Mouse (Mus musculus) midbrain, embryonic 15.5 days (tissue): ENCODE results near the gene Donson. TPM values are rescaled to one million over a fixed set of nuclear protein-coding genes. Genes with fewer than 3 reads are reported as not detected.

ENCODE experiments used
- ATAC-seq: fragments of 200-750 bp; cut with Nextera tagmentation; replicated peaks from 2 replicates; pipeline ENCODE4 v1.8.0; 2017; ENCODE audit warnings: moderate TSS enrichment
- H3K27ac ChIP-seq: fragments of 300-500 bp; sonication (generic); 2 replicates; pipeline ENCODE4 v1.5.1; 2015; ENCODE audit warnings: mild to moderate bottlenecking, inconsistent platforms
- H3K27me3 ChIP-seq: fragments of 300-500 bp; sonication (generic); replicated peaks from 2 replicates; pipeline ENCODE4 v1.6.1; 2015; ENCODE audit warnings: inconsistent platforms
- H3K36me3 ChIP-seq: fragments of 300-500 bp; sonication (generic); replicated peaks from 2 replicates; pipeline ENCODE4 v1.6.1; 2015; ENCODE audit warnings: inconsistent platforms
- H3K4me1 ChIP-seq: fragments of 300-500 bp; sonication (generic); 2 replicates; pipeline ENCODE4 v1.6.1; 2015; ENCODE audit warnings: inconsistent platforms
- H3K4me2 ChIP-seq: fragments of 300-500 bp; sonication (generic); 2 replicates; pipeline ENCODE4 v1.6.1; 2015; ENCODE audit warnings: inconsistent platforms, mild to moderate bottlenecking, moderate library complexity
- H3K4me3 ChIP-seq: fragments of 300-500 bp; sonication (generic); 2 replicates; pipeline ENCODE4 v1.5.1; 2015; ENCODE audit warnings: mild to moderate bottlenecking, inconsistent platforms
- H3K9ac ChIP-seq: fragments of 300-500 bp; sonication (generic); 2 replicates; pipeline ENCODE4 v1.6.1; 2015; ENCODE audit warnings: mild to moderate bottlenecking, inconsistent platforms
- H3K9me3 ChIP-seq: fragments of 300-500 bp; sonication (generic); 2 replicates; pipeline ENCODE4 v1.6.1; 2016; ENCODE audit warnings: inconsistent platforms
- WGBS: fragments of 180-500 bp; shearing (Covaris S2); methylation state at CpG from one replicate; pipeline ENCODE4 v1.1.7; 2015; ENCODE audit warnings: mixed read lengths; 5-methylcytosine and 5-hydroxymethylcytosine counted together
- polyA plus RNA-seq: library from polyadenylated mRNA; unstranded; fragments of >200 nt; fragmentation: Nextera tagmentation; extraction: Ambion mirVana; gene quantifications from 2 replicates; pipeline ENCODE4 v1.2.1, GENCODE M21; 2015

The Donson gene
- polyA plus RNA-seq, 1 experiment from 2014 or later, result 20.5 TPM

- Histone ChIP-seq H3K9me3 (no peaks in the 10 kb centered on the region), H3K36me3 (peaks cover 22% of the 10 kb centered on the region; the same call in 1 of the 2 replicates), H3K4me1 (no peaks in the 10 kb centered on the region), H3K27ac (no peak overlapping the region), H3K4me3 (no peak overlapping the region), H3K9ac (no peak overlapping the region), H3K4me2 (no peak overlapping the region), H3K27me3 (no peaks in the 10 kb centered on the region)
- WGBS, result 89% methylated on average over 11 of the region's 11 CpGs
- ATAC-seq, result no peak
Measured at GRCm38 (mm10) chr16:91716927-91717349, 28.4 kb upstream of the Donson start.

DNA sequence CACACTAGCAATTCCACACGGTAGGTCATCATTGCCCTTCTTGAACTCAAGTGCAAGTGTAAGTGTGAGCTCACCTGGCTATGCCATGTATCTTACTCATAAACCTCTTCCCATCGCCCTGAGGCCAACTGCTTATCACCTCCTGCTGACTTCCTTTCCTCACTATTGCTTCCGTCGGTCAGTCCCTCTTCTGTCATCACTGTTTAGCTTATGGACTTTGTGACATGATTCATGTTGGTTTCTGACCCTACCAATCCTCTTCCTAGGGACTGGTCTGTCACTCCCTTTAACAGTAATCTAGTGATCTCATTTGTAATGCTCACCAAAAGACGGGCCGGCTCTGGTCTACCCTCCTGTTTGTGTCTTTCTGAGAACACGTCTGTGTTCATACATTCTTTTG, 21.7 kb upstream of the Donson start:
- ATAC-seq, result no peak
- WGBS, result 91% methylated on average over 7 of the region's 7 CpGs
- Histone ChIP-seq H3K36me3 (peaks cover 42% of the 10 kb centered on the region), H3K9me3 (no peaks in the 10 kb centered on the region), H3K4me1 (no peaks in the 10 kb centered on the region), H3K27me3 (no peaks in the 10 kb centered on the region), H3K27ac (no peak overlapping the region), H3K4me3 (no peak overlapping the region), H3K4me2 (no peak overlapping the region), H3K9ac (no peak overlapping the region)

DNA sequence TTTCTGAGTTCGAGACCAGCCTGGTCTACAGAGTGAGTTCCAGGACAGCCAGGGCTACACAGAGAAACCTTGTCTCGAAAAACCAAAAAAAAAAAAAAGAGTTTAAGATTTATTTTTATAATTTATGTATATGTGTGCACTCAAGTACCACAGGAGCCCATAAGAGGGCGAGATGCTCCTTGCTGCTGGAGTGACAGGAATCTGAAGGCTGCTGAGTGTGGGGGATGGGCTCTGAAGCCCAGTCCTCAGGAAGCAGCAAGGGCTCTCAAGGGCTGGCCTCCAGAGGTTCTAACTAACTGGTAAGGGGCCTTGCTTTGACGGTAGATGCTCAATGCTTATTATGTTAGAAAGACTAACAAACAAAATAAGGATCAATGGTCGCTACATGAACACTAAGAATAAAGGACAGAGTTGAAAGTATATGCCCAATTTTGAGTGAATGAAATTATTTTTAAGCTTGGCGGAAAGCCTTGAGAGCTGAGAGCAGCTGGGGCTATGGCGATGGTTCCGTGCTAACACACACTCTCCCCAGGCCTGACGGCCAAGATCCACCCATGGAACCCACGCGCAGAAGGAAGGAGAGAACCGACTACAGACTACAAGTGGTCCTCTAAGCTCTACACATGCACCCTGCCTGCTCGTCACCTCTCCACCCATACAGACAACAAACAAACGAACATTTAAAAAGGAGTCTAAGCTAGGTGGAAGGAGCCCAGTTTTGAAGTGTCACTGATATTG, 16.2 kb upstream of the Donson start:
- H3K36me3 ChIP-seq, result peaks cover 27% of the 10 kb centered on the region
- H3K4me1 ChIP-seq, result no peaks in the 10 kb centered on the region
- no peak overlapping the region for H3K9ac ChIP-seq
- ATAC-seq, result no peak
- WGBS, result 86% methylated on average over 14 of the region's 14 CpGs
- H3K4me2 ChIP-seq, result no peak overlapping the region
- no peak overlapping the region for H3K27ac ChIP-seq
- H3K9me3 ChIP-seq, result no peaks in the 10 kb centered on the region
- H3K4me3 ChIP-seq, result no peak overlapping the region
- H3K27me3 ChIP-seq, result no peaks in the 10 kb centered on the region

GRCm38 (mm10) chr16:91702771-91703188, 14.2 kb upstream of the Donson start:
- no peak overlapping the region for H3K4me2 ChIP-seq
- no peaks in the 10 kb centered on the region for H3K27me3 ChIP-seq
- peaks cover 32% of the 10 kb centered on the region for H3K36me3 ChIP-seq
- no peak overlapping the region for H3K27ac ChIP-seq
- no peak overlapping the region for H3K4me3 ChIP-seq
- 62% methylated on average over 3 of the region's 3 CpGs for WGBS
- no peak for ATAC-seq
- H3K4me1 ChIP-seq, result no peaks in the 10 kb centered on the region
- H3K9ac ChIP-seq, result no peak overlapping the region
- no peaks in the 10 kb centered on the region for H3K9me3 ChIP-seq

- H3K4me2 ChIP-seq, result no peak overlapping the region
- H3K27me3 ChIP-seq, result no peaks in the 10 kb centered on the region
- H3K27ac ChIP-seq, result no peak overlapping the region
- no peak overlapping the region for H3K9ac ChIP-seq
- no peaks in the 10 kb centered on the region for H3K9me3 ChIP-seq
- no peaks in the 10 kb centered on the region for H3K4me1 ChIP-seq
- 91% methylated on average over 13 of the region's 13 CpGs for WGBS
- peaks cover 30% of the 10 kb centered on the region for H3K36me3 ChIP-seq
- no peak for ATAC-seq
- no peak overlapping the region for H3K4me3 ChIP-seq
Measured at GRCm38 (mm10) chr16:91701908-91702307, 13.3 kb upstream of the Donson start.

GRCm38 (mm10) chr16:91698995-91699394, 10.4 kb upstream of the Donson start:
- Histone ChIP-seq H3K9me3 (no peaks in the 10 kb centered on the region), H3K27me3 (no peaks in the 10 kb centered on the region), H3K36me3 (peaks cover 22% of the 10 kb centered on the region), H3K4me1 (no peaks in the 10 kb centered on the region), H3K27ac (no peak overlapping the region), H3K9ac (no peak overlapping the region), H3K4me3 (no peak overlapping the region), H3K4me2 (no peak overlapping the region)
- ATAC-seq, result no peak
- WGBS, result 95% methylated on average over 1 of the region's 1 CpGs

- no peak for ATAC-seq
- Histone ChIP-seq H3K4me2 (no peak overlapping the region), H3K9ac (no peak overlapping the region), H3K27me3 (no peaks in the 10 kb centered on the region), H3K36me3 (peaks cover 24% of the 10 kb centered on the region), H3K27ac (no peak overlapping the region), H3K4me3 (no peak overlapping the region), H3K4me1 (no peaks in the 10 kb centered on the region), H3K9me3 (no peaks in the 10 kb centered on the region)
- 77% methylated on average over 8 of the region's 8 CpGs for WGBS
Measured at GRCm38 (mm10) chr16:91695108-91695755, 6.7 kb upstream of the Donson start.

- 33% methylated on average over 14 of the region's 14 CpGs for whole genome bisulfite sequencing
Measured at GRCm38 (mm10) chr16:91694455-91695084, 6.0 kb upstream of the Donson start.

DNA sequence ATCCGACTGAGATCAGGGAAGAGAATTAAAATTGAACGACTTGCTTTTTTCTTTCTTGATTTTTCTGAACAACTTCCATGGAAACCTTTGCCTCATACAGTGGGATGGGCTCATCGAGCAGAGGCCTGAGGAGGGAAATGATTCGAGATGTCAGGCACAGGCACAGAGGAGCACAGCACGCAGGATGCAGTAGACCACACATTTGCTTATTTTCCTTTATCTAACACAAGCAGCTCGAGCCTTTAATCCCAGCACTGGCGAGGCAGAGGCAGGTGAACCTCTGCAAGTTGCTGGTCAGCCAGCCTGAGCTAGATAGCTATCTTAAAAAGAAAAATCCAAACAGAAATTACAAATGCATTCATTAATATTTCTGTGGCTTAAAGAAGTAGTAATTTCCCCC, 1.2 kb upstream of the Donson start:
- peaks cover 20% of the 10 kb centered on the region for H3K4me1 ChIP-seq
- peak overlapping the region; percentile 87 for H3K4me2 ChIP-seq
- no peak overlapping the region for H3K27ac ChIP-seq
- no peaks in the 10 kb centered on the region for H3K9me3 ChIP-seq
- H3K27me3 ChIP-seq, result no peaks in the 10 kb centered on the region
- peaks cover 13% of the 10 kb centered on the region; the same call in 1 of the 2 replicates for H3K36me3 ChIP-seq
- WGBS, result 37% methylated on average over 7 of the region's 7 CpGs
- no peak overlapping the region for H3K4me3 ChIP-seq
- ATAC-seq, result no peak
- H3K9ac ChIP-seq, result no peak overlapping the region

More at GRCm38 (mm10) chr16:91694455-91695084, 6.0 kb upstream of the Donson start:
- H3K4me3 ChIP-seq, result no peak overlapping the region
- no peaks in the 10 kb centered on the region for H3K27me3 ChIP-seq
- no peak overlapping the region for H3K4me2 ChIP-seq
- H3K27ac ChIP-seq, result no peak overlapping the region
- H3K4me1 ChIP-seq, result peaks cover 6% of the 10 kb centered on the region
- H3K36me3 ChIP-seq, result peaks cover 24% of the 10 kb centered on the region
- no peak overlapping the region for H3K9ac ChIP-seq
- peak; percentile 87 for ATAC-seq
- no peaks in the 10 kb centered on the region for H3K9me3 ChIP-seq

DNA sequence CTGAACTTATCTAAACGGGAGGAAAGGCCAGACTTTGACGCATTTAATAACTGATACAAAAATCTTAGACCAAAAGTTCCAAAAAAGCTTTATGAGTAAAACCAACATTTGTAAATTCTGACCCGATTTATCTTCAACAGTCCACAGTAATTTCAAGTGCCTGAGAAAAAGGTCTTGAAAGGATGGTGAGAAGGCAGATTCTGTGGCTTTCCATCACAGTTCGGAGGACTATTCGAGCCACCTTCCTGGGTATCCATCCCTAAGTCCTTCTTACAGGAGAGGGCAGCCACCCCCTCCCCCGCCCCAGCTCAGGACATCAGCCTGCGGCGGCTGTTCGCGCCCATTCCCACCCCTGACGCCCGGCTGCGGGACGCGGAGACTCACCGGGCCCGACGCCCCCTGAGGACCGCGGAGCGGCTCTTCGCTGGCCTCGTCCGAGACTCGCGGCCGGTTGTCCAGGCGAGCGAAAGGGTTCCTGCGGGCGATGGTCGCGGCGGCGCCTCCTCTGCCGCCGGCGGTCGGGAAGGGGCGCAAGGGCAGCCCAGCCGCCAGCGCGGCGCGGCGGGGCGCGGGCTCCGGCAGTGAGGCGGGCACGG, 449 bp downstream of the Donson start:
- Histone ChIP-seq H3K4me2 (peak overlapping the region; percentile 87), H3K4me3 (peak overlapping the region; percentile 97), H3K36me3 (peaks cover 17% of the 10 kb centered on the region; the same call in 1 of the 2 replicates), H3K9ac (peak overlapping the region; percentile 98), H3K4me1 (peaks cover 20% of the 10 kb centered on the region), H3K27ac (peak overlapping the region; percentile 93), H3K9me3 (no peaks in the 10 kb centered on the region), H3K27me3 (no peaks in the 10 kb centered on the region)
- ATAC-seq, result peak; percentile 70; the same call in 1 of the 2 replicates
- WGBS, result 1% methylated on average over 42 of the region's 51 CpGs

- Histone ChIP-seq H3K27me3 (no peaks in the 10 kb centered on the region), H3K36me3 (peaks cover 34% of the 10 kb centered on the region), H3K4me1 (peaks cover 20% of the 10 kb centered on the region), H3K9me3 (no peaks in the 10 kb centered on the region), H3K27ac (no peak overlapping the region), H3K9ac (no peak overlapping the region), H3K4me2 (no peak overlapping the region), H3K4me3 (no peak overlapping the region)
- no peak for ATAC-seq
- WGBS, result 80% methylated on average over 5 of the region's 5 CpGs
Measured at GRCm38 (mm10) chr16:91686369-91686768, 2.2 kb downstream of the Donson start.

- no peak overlapping the region for H3K9ac ChIP-seq
- H3K27me3 ChIP-seq, result no peaks in the 10 kb centered on the region
- H3K27ac ChIP-seq, result no peak overlapping the region
- WGBS, result 93% methylated on average over 5 of the region's 5 CpGs
- ATAC-seq, result no peak
- H3K36me3 ChIP-seq, result peaks cover 39% of the 10 kb centered on the region
- no peak overlapping the region for H3K4me2 ChIP-seq
- H3K9me3 ChIP-seq, result no peaks in the 10 kb centered on the region
- no peak overlapping the region for H3K4me3 ChIP-seq
- peaks cover 20% of the 10 kb centered on the region for H3K4me1 ChIP-seq
Measured at GRCm38 (mm10) chr16:91685526-91685925, 3.0 kb downstream of the Donson start.
